Mouse (Mus musculus) midbrain, embryonic 11.5 days (tissue): Measurements from ENCODE around the gene Slc35f3. TPM values are rescaled to one million over a fixed set of nuclear protein-coding genes. Genes with fewer than 3 reads are reported as not detected.
"Not testable (repeated sequence)": the region's sequence is repeated elsewhere in the genome, so short reads cannot be mapped to it uniquely, and the experiment has no call there.

Source experiments
- ATAC-seq: fragments of 200-750 bp; cut with Nextera tagmentation; 2 replicates; pipeline ENCODE4 v1.8.0; 2017; ENCODE audit warnings: moderate TSS enrichment, moderate library complexity; ENCODE audit not compliant: low FRiP score
- DNase-seq: peaks from one replicate; pipeline ENCODE4 v3.0.0; 2015; ENCODE audit warnings: low spot score; ENCODE audit errors: missing footprints
- H3K27ac ChIP-seq: fragments of 300-500 bp; sonication (generic); 2 replicates; pipeline ENCODE4 v1.5.1; 2014; ENCODE audit warnings: low read depth, low read length
- H3K27me3 ChIP-seq: fragments of 300-500 bp; sonication (generic); 2 replicates; pipeline ENCODE4 v1.6.1; 2014; ENCODE audit warnings: mild to moderate bottlenecking, low read length, moderate library complexity, mixed read lengths; ENCODE audit not compliant: control insufficient read depth, insufficient read depth
- H3K36me3 ChIP-seq: fragments of 300-500 bp; sonication (generic); 2 replicates; pipeline ENCODE4 v1.6.1; 2014; ENCODE audit warnings: mild to moderate bottlenecking, low read length, moderate library complexity, mixed read lengths; ENCODE audit not compliant: control insufficient read depth, insufficient read depth
- H3K4me1 ChIP-seq: fragments of 300-500 bp; sonication (generic); 2 replicates; pipeline ENCODE4 v1.6.1; 2014; ENCODE audit warnings: low read length; ENCODE audit not compliant: control insufficient read depth, insufficient read depth
- H3K4me2 ChIP-seq: fragments of 300-500 bp; sonication (generic); 2 replicates; pipeline ENCODE4 v1.6.1; 2014; ENCODE audit warnings: mild to moderate bottlenecking, moderate library complexity
- H3K4me3 ChIP-seq: fragments of 300-500 bp; sonication (generic); 2 replicates; pipeline ENCODE4 v1.5.1; 2014; ENCODE audit warnings: low read depth, low read length
- H3K9ac ChIP-seq: fragments of 300-500 bp; sonication (generic); 2 replicates; pipeline ENCODE4 v1.6.1; 2014; ENCODE audit warnings: low read length
- H3K9me3 ChIP-seq: fragments of 300-500 bp; sonication (generic); 2 replicates; pipeline ENCODE4 v1.6.1; 2016; ENCODE audit warnings: low read length; ENCODE audit not compliant: control insufficient read depth
- WGBS: fragments of 180-500 bp; shearing (Covaris S2); extraction: QIAGEN DNeasy Blood & Tissue Kit; methylation state at CpG from one replicate; pipeline ENCODE4 v1.1.7; 2014; 5-methylcytosine and 5-hydroxymethylcytosine counted together
- polyA plus RNA-seq: library from polyadenylated mRNA; unstranded; fragments of >200 nt; fragmentation: Nextera tagmentation; extraction: Ambion mirVana; gene quantifications from 2 replicates; pipeline ENCODE4 v1.2.1, GENCODE M21; 2014

Slc35f3 gene
- polyA plus RNA-seq, 1 experiment from 2014 or later: not detected

- H3K4me1 ChIP-seq: no peaks in the 10 kb centered on the region
- no peaks in the 10 kb centered on the region for H3K27me3 ChIP-seq
- ATAC-seq: no peak
- 61% methylated on average over 2 of the region's 2 CpGs for WGBS
- no peak overlapping the region for H3K4me3 ChIP-seq
- H3K4me2 ChIP-seq: no peak overlapping the region
- no peak overlapping the region for H3K9ac ChIP-seq
- DNase-seq: no peak
- H3K27ac ChIP-seq: no peak overlapping the region
- H3K9me3 ChIP-seq: no peaks in the 10 kb centered on the region
- H3K36me3 ChIP-seq: no peaks in the 10 kb centered on the region
Observed at GRCm38 (mm10) chr8:126380141-126380540, 81.8 kb downstream of the Slc35f3 start.

DNA sequence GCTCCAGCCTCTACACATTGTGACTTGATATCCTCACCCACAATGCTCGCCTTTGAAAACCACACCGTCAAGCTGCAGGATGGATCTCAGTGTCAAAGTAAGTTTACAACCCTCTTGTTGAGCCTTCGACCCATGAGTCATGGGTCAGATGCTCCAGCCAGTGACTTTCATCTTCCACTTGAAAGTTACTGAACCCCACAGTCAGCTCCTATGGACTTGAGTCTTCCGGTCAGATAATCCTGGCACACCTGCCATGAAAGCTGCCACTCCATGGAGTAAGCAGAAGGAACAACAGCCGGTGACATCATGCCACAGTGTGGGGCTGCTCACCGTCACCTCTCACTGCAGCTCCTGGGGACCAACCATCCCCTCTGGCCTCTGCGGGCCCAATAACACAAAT is 82.9 kb downstream of the Slc35f3 start:
- Histone ChIP-seq H3K4me1 (no peaks in the 10 kb centered on the region), H3K4me2 (no peak overlapping the region), H3K27me3 (no peaks in the 10 kb centered on the region), H3K36me3 (no peaks in the 10 kb centered on the region), H3K27ac (no peak overlapping the region), H3K9ac (no peak overlapping the region), H3K4me3 (no peak overlapping the region), H3K9me3 (no peaks in the 10 kb centered on the region)
- DNase-seq (no peak), ATAC-seq (no peak)
- WGBS: 81% methylated on average over 7 of the region's 7 CpGs

DNA sequence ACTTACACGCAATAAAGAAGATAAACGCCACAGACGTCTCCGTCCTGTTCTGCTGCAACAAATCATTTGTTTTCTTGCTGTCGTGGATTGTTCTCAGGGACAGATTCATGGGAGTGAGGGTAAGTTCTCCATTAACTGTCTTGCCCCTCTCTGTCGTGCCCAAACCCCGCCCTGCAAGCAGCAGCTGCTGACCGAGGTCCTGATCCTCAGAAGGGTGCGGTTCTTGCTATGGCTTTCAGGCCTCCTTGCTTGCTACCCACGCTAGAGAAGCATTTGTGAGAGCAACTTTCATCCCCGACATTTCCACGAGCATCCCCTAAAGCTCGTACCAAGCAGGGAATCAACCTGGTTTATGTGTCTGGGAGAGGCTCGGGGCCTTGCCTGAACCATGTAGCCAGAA is 83.9 kb downstream of the Slc35f3 start:
- WGBS: 43% methylated on average over 14 of the region's 14 CpGs

DNA sequence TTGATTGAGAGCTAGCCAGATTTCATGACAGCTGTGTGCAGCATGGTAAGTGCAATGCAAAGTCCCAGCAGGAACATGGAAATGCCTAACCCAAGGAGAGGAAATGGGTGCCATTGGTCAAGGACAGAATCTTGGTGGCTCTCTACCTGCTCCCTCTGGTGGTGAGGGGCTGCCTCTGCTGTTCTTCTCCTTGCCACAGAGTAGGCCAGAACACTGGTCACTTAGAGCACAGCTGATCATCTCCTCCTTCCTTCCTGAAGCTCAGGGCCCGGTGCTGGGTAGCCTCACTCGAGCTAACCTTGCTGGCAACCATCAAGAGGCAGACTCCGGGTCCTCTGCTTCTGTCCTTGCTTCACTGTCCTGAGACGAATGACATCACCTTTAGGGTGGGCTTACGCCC is 84.4 kb downstream of the Slc35f3 start:
- H3K36me3 ChIP-seq: no peaks in the 10 kb centered on the region
- no peaks in the 10 kb centered on the region for H3K4me1 ChIP-seq
- H3K27me3 ChIP-seq: no peaks in the 10 kb centered on the region
- H3K4me2 ChIP-seq: no peak overlapping the region
- no peak overlapping the region for H3K4me3 ChIP-seq
- H3K9me3 ChIP-seq: no peaks in the 10 kb centered on the region
- H3K9ac ChIP-seq: no peak overlapping the region
- DNase-seq: peak; percentile 89
- no peak overlapping the region for H3K27ac ChIP-seq
- ATAC-seq: peak; percentile 58; the same call in 1 of the 2 replicates
- WGBS: 67% methylated on average over 5 of the region's 5 CpGs

More for the DNA sequence above, 83.9 kb downstream of the Slc35f3 start:
- Histone ChIP-seq H3K27me3 (no peaks in the 10 kb centered on the region), H3K4me1 (no peaks in the 10 kb centered on the region), H3K4me3 (no peak overlapping the region), H3K4me2 (no peak overlapping the region), H3K27ac (no peak overlapping the region), H3K9ac (no peak overlapping the region), H3K9me3 (no peaks in the 10 kb centered on the region), H3K36me3 (no peaks in the 10 kb centered on the region)
- DNase-seq (no peak), ATAC-seq (no peak)

DNA sequence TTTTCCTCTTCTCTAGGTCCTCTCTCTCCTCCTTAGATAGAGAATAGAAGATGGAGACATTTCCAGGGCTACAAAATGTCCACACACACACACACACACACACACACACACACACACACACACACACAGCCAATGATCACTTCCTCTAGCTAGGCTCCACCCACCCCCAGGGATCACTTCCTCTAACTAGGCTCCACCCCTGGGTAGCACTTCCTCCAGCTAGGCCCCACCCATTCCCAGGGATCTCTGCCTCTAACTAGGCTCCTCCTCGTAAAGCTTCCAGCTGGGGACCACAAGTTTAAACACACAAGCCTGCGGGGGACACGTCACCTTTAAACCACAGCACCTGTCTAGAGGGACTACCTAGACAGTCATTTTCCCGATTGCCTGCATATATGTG is 89.2 kb downstream of the Slc35f3 start:
- no peak overlapping the region for H3K27ac ChIP-seq
- no peak overlapping the region for H3K9ac ChIP-seq
- no peak for ATAC-seq
- no peak for DNase-seq
- H3K36me3 ChIP-seq: no peaks in the 10 kb centered on the region
- H3K4me2 ChIP-seq: no peak overlapping the region
- H3K27me3 ChIP-seq: no peaks in the 10 kb centered on the region
- no peaks in the 10 kb centered on the region for H3K9me3 ChIP-seq
- 89% methylated on average over 4 of the region's 4 CpGs for WGBS
- no peak overlapping the region for H3K4me3 ChIP-seq
- H3K4me1 ChIP-seq: peaks cover under 1% of the 10 kb centered on the region; the same call in 1 of the 2 replicates

DNA sequence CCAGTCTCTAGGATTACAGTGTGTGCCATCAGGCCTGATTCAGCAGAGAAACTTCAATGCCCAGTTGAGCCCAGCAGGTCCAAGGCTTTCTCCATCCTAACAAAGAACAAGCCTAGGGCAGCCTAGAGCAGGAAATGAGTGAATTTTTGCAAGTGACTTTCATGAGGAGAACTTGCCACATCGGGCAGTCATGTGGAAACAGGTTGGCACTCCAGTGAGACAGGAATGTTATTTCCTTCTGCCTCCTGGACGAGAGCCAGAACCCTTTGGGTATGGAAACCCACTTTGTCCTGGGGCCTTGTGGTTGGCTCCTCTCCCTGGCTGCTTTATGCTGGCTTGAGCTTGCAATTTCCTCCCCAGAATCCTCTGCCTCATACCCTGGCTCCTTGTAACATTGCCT is 93.2 kb downstream of the Slc35f3 start:
- WGBS: 78% methylated on average over 2 of the region's 2 CpGs
- peaks cover 8% of the 10 kb centered on the region; the same call in 1 of the 2 replicates for H3K4me1 ChIP-seq
- H3K9ac ChIP-seq: no peak overlapping the region
- no peak overlapping the region for H3K27ac ChIP-seq
- no peak overlapping the region for H3K4me2 ChIP-seq
- no peak overlapping the region for H3K4me3 ChIP-seq
- no peaks in the 10 kb centered on the region for H3K27me3 ChIP-seq
- no peak for ATAC-seq
- no peak for DNase-seq
- H3K36me3 ChIP-seq: no peaks in the 10 kb centered on the region
- no peaks in the 10 kb centered on the region for H3K9me3 ChIP-seq

DNA sequence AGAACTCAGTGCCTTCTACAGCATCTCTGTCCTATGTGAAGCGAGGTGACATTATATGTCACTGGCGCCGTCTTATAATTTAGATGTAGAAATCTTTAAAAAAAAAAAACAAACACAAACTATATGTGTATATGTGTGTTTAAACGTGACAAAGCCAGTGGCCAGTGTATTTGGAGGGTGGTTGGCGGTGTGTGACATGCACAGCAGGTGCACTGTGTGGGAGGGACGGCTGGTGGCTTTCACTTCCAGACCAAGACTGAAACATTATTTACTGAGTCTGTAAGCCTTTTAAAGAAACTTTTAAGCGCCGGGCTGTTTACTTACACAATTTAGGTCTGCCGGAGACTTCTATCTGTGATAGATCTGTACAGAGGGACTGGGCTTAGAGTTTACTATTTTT is 97.0 kb downstream of the Slc35f3 start:
- WGBS: 59% methylated on average over 9 of the region's 9 CpGs
- H3K27ac ChIP-seq: no peak overlapping the region
- H3K36me3 ChIP-seq: no peaks in the 10 kb centered on the region
- H3K9ac ChIP-seq: no peak overlapping the region
- H3K4me3 ChIP-seq: no peak overlapping the region
- H3K4me2 ChIP-seq: no peak overlapping the region
- H3K27me3 ChIP-seq: no peaks in the 10 kb centered on the region
- H3K9me3 ChIP-seq: no peaks in the 10 kb centered on the region
- peaks cover 8% of the 10 kb centered on the region; the same call in 1 of the 2 replicates for H3K4me1 ChIP-seq
- ATAC-seq (no peak), DNase-seq (no peak)

DNA sequence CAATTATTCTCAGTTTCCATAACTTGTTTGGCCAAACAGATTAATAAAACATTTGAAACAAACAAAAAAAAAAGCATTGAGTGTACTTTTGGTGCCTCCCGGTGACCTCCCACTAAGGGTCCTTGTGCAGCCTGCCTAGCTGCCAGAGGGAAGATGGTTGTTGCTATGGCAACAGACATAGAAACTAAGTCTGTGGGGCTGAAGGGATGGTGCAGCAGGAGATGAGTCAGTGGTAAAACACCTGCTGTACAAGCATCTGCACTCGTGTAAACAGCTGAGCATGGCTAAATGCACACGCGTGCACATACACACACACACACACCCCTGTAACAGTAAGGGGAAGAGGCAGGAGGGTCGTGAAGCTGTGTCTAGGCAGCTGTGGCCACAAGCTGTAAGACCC is 97.6 kb downstream of the Slc35f3 start:
- peaks cover 8% of the 10 kb centered on the region; the same call in 1 of the 2 replicates for H3K4me1 ChIP-seq
- ATAC-seq (no peak), DNase-seq (peak; percentile 83)
- no peaks in the 10 kb centered on the region for H3K9me3 ChIP-seq
- no peak overlapping the region for H3K4me2 ChIP-seq
- WGBS: 50% methylated on average over 5 of the region's 5 CpGs
- H3K9ac ChIP-seq: no peak overlapping the region
- no peaks in the 10 kb centered on the region for H3K27me3 ChIP-seq
- H3K4me3 ChIP-seq: no peak overlapping the region
- no peaks in the 10 kb centered on the region for H3K36me3 ChIP-seq
- no peak overlapping the region for H3K27ac ChIP-seq

DNA sequence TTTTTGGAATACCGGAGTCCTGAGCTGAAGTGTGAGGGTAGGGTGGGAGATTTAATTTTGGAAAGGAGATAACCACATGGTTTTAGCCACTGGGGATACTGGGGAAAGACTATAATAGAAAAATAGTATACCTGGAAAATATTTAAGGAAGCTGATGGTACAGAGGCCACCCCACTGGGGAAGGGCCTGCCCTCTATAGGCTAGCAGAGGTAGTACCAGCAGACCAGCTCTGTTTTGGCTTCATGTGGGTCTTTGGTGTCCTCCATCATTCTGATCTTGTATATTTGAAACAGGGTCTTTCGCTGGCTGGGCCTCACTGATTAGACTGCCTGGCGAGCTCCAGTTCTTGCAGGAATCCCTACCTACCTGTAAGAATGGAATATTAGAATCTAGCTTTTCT is 100.0 kb downstream of the Slc35f3 start:
- DNase-seq (no peak), ATAC-seq (no peak)
- Histone ChIP-seq H3K36me3 (no peaks in the 10 kb centered on the region), H3K4me2 (no peak overlapping the region), H3K4me3 (no peak overlapping the region), H3K4me1 (peaks cover 5% of the 10 kb centered on the region; the same call in 1 of the 2 replicates), H3K9ac (no peak overlapping the region), H3K27me3 (no peaks in the 10 kb centered on the region), H3K9me3 (no peaks in the 10 kb centered on the region), H3K27ac (no peak overlapping the region)
- WGBS: 69% methylated on average over 3 of the region's 3 CpGs

GRCm38 (mm10) chr8:126404550-126404949 is 106.2 kb downstream of the Slc35f3 start:
- not testable (repeated sequence) for H3K4me2 ChIP-seq, H3K9me3 ChIP-seq, H3K27me3 ChIP-seq, H3K36me3 ChIP-seq, H3K4me1 ChIP-seq, H3K9ac ChIP-seq, H3K27ac ChIP-seq, H3K4me3 ChIP-seq, ATAC-seq
- peak; percentile 84 for DNase-seq
